Mouse (Mus musculus): Measurements from ENCODE around the gene Myl7. TPM values are rescaled to one million over a fixed set of nuclear protein-coding genes. Genes with fewer than 3 reads are reported as not detected.

Gene Myl7
- polyA plus RNA-seq, 1 experiment from 2014 or later, result 673 TPM

GRCm38 (mm10) chr11:5908642-5909041 is 10.1 kb upstream of the Myl7 start:
- H3K27me3 ChIP-seq (ENCODE audit: control insufficient read depth, insufficient read depth, low read depth, low read length), result no peaks in the 10 kb centered on the region
- no peak overlapping the region for H3K27ac ChIP-seq (ENCODE audit: low read length)
- no peaks in the 10 kb centered on the region for H3K36me3 ChIP-seq (ENCODE audit: control insufficient read depth, insufficient read depth, low read length)
- WGBS, result 26% methylated on average over 4 of the region's 4 CpGs
- H3K4me1 ChIP-seq (replicated peaks; ENCODE audit: control insufficient read depth, insufficient read depth, low read length), result no peaks in the 10 kb centered on the region; the same call in 1 of the 2 replicates
- H3K4me3 ChIP-seq (ENCODE audit: low read length), result no peak overlapping the region
- no peak overlapping the region for H3K9ac ChIP-seq (ENCODE audit: low read length)
- no peak for ATAC-seq (ENCODE audit: low read depth)
- H3K4me2 ChIP-seq (ENCODE audit: low read depth, low read length), result no peak overlapping the region
- no peaks in the 10 kb centered on the region for H3K9me3 ChIP-seq (ENCODE audit: control insufficient read depth, low read length)

- peaks cover 2% of the 10 kb centered on the region for H3K4me1 ChIP-seq (replicated peaks; ENCODE audit: control insufficient read depth, insufficient read depth, low read length)
- H3K9ac ChIP-seq (ENCODE audit: low read length), result no peak overlapping the region
- no peak overlapping the region for H3K27ac ChIP-seq (ENCODE audit: low read length)
- H3K9me3 ChIP-seq (ENCODE audit: control insufficient read depth, low read length), result no peaks in the 10 kb centered on the region
- H3K36me3 ChIP-seq (ENCODE audit: control insufficient read depth, insufficient read depth, low read length), result no peaks in the 10 kb centered on the region
- H3K4me2 ChIP-seq (ENCODE audit: low read depth, low read length), result no peak overlapping the region
- H3K4me3 ChIP-seq (ENCODE audit: low read length), result no peak overlapping the region
- ATAC-seq (ENCODE audit: low read depth), result no peak
- no peaks in the 10 kb centered on the region; the same call in 1 of the 2 replicates for H3K27me3 ChIP-seq (ENCODE audit: control insufficient read depth, insufficient read depth, low read depth, low read length)
- WGBS, result 62% methylated on average over 5 of the region's 5 CpGs
Measured at GRCm38 (mm10) chr11:5907096-5907495, 8.5 kb upstream of the Myl7 start.

DNA sequence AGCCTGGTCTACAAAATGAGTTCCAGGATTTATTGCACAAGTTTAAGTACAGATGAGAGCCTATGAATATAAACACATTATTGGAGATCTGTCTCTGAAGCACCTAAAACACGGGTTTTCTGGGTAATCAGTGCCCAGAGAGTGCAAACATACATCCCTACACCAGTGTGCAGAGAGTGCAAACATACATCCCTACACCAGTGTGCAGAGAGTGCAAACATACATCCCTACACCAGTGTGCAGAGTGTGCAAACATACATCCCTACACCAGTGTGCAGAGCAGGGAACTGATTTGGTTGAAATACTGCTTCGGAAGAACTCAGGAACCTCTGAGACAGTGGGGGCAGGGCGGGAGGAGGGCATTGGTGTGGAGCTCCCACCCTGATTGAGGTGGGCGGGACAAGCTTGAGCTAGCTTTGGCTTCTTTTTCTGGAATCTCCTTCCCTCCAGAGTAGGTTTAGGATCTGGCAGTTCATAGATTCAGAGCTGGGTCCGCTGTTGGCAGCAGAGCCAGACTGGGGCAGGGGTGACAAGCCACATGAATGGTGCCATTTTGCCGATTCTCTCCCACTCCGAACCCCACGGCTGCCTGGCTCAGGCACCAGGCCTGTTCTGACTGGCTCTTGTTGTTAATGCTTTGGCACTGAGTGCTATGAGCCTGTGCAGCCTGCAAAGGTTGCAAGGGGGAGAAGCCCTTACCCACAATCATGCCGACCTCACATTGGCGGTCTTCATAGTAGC is 7.4 kb upstream of the Myl7 start:
- no peak overlapping the region for H3K4me2 ChIP-seq (ENCODE audit: low read depth, low read length)
- peaks cover 2% of the 10 kb centered on the region for H3K27me3 ChIP-seq (ENCODE audit: control insufficient read depth, insufficient read depth, low read depth, low read length)
- no peak overlapping the region for H3K9ac ChIP-seq (ENCODE audit: low read length)
- no peak for ATAC-seq (ENCODE audit: low read depth)
- WGBS, result 75% methylated on average over 10 of the region's 10 CpGs
- no peak overlapping the region for H3K27ac ChIP-seq (ENCODE audit: low read length)
- H3K36me3 ChIP-seq (ENCODE audit: control insufficient read depth, insufficient read depth, low read length), result no peaks in the 10 kb centered on the region
- H3K4me3 ChIP-seq (ENCODE audit: low read length), result no peak overlapping the region
- H3K4me1 ChIP-seq (replicated peaks; ENCODE audit: control insufficient read depth, insufficient read depth, low read length), result peaks cover 9% of the 10 kb centered on the region
- H3K9me3 ChIP-seq (ENCODE audit: control insufficient read depth, low read length), result no peaks in the 10 kb centered on the region

- Histone ChIP-seq H3K4me1 (replicated peaks; ENCODE audit: control insufficient read depth, insufficient read depth, low read length) (peaks cover 9% of the 10 kb centered on the region), H3K9ac (ENCODE audit: low read length) (no peak overlapping the region), H3K4me3 (ENCODE audit: low read length) (no peak overlapping the region), H3K9me3 (ENCODE audit: control insufficient read depth, low read length) (no peaks in the 10 kb centered on the region), H3K27ac (ENCODE audit: low read length) (no peak overlapping the region), H3K4me2 (ENCODE audit: low read depth, low read length) (no peak overlapping the region), H3K27me3 (ENCODE audit: control insufficient read depth, insufficient read depth, low read depth, low read length) (peaks cover 2% of the 10 kb centered on the region), H3K36me3 (ENCODE audit: control insufficient read depth, insufficient read depth, low read length) (no peaks in the 10 kb centered on the region)
- WGBS, result 86% methylated on average over 6 of the region's 6 CpGs
- no peak for ATAC-seq (ENCODE audit: low read depth)
Measured at GRCm38 (mm10) chr11:5904871-5905270, 6.3 kb upstream of the Myl7 start.

DNA sequence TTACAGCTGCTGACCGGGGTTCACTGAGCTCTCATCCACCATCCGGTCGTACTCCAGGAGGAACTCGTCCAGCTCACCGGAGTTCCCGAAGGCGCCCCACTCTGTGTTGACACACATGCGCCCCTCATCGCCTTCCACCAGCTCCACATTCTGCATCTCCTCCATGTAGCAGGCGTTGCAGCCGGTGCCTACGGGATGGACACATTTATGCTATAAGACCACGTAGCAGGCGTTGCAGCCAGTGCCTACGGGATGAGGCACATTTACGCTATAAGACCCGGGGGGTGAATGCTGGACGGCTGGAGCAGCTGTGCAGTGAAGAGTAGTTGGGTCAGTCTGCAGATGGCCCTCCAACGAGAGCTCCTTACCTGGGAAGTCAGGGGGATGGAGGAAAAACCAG is 5.8 kb upstream of the Myl7 start:
- Histone ChIP-seq H3K27ac (ENCODE audit: low read length) (no peak overlapping the region), H3K4me1 (replicated peaks; ENCODE audit: control insufficient read depth, insufficient read depth, low read length) (peaks cover 9% of the 10 kb centered on the region), H3K36me3 (ENCODE audit: control insufficient read depth, insufficient read depth, low read length) (no peaks in the 10 kb centered on the region), H3K4me2 (ENCODE audit: low read depth, low read length) (no peak overlapping the region), H3K9me3 (ENCODE audit: control insufficient read depth, low read length) (no peaks in the 10 kb centered on the region), H3K9ac (ENCODE audit: low read length) (no peak overlapping the region), H3K4me3 (ENCODE audit: low read length) (no peak overlapping the region), H3K27me3 (ENCODE audit: control insufficient read depth, insufficient read depth, low read depth, low read length) (peaks cover 2% of the 10 kb centered on the region)
- no peak for ATAC-seq (ENCODE audit: low read depth)
- WGBS, result 64% methylated on average over 19 of the region's 19 CpGs

GRCm38 (mm10) chr11:5903844-5904243 is 5.3 kb upstream of the Myl7 start:
- Histone ChIP-seq H3K4me1 (replicated peaks; ENCODE audit: control insufficient read depth, insufficient read depth, low read length) (peaks cover 9% of the 10 kb centered on the region), H3K9ac (ENCODE audit: low read length) (no peak overlapping the region), H3K36me3 (ENCODE audit: control insufficient read depth, insufficient read depth, low read length) (no peaks in the 10 kb centered on the region), H3K27ac (ENCODE audit: low read length) (no peak overlapping the region), H3K27me3 (ENCODE audit: control insufficient read depth, insufficient read depth, low read depth, low read length) (peaks cover 2% of the 10 kb centered on the region), H3K4me3 (ENCODE audit: low read length) (no peak overlapping the region), H3K4me2 (ENCODE audit: low read depth, low read length) (no peak overlapping the region), H3K9me3 (ENCODE audit: control insufficient read depth, low read length) (no peaks in the 10 kb centered on the region)
- WGBS, result 74% methylated on average over 2 of the region's 2 CpGs
- no peak for ATAC-seq (ENCODE audit: low read depth)

- Histone ChIP-seq H3K9ac (ENCODE audit: low read length) (peak overlapping the region; percentile 62), H3K4me2 (ENCODE audit: low read depth, low read length) (peak overlapping the region; percentile 76), H3K4me3 (ENCODE audit: low read length) (peak overlapping the region; percentile 49), H3K27me3 (ENCODE audit: control insufficient read depth, insufficient read depth, low read depth, low read length) (peaks cover 2% of the 10 kb centered on the region), H3K9me3 (ENCODE audit: control insufficient read depth, low read length) (no peaks in the 10 kb centered on the region), H3K4me1 (replicated peaks; ENCODE audit: control insufficient read depth, insufficient read depth, low read length) (peaks cover 17% of the 10 kb centered on the region), H3K36me3 (ENCODE audit: control insufficient read depth, insufficient read depth, low read length) (no peaks in the 10 kb centered on the region), H3K27ac (ENCODE audit: low read length) (no peak overlapping the region)
- 24% methylated on average over 6 of the region's 6 CpGs for WGBS
- peak; percentile 31; the same call in 1 of the 2 replicates for ATAC-seq (ENCODE audit: low read depth)
Measured at GRCm38 (mm10) chr11:5902390-5902789, 3.8 kb upstream of the Myl7 start.

- 2% methylated on average over 32 of the region's 32 CpGs for WGBS
- H3K27me3 ChIP-seq (ENCODE audit: control insufficient read depth, insufficient read depth, low read depth, low read length), result peaks cover 2% of the 10 kb centered on the region
- ATAC-seq (ENCODE audit: low read depth), result peak; percentile 71
- H3K9ac ChIP-seq (ENCODE audit: low read length), result peak overlapping the region; percentile 62
- H3K36me3 ChIP-seq (ENCODE audit: control insufficient read depth, insufficient read depth, low read length), result no peaks in the 10 kb centered on the region
- H3K4me1 ChIP-seq (replicated peaks; ENCODE audit: control insufficient read depth, insufficient read depth, low read length), result peaks cover 17% of the 10 kb centered on the region
- H3K9me3 ChIP-seq (ENCODE audit: control insufficient read depth, low read length), result no peaks in the 10 kb centered on the region
- no peak overlapping the region for H3K27ac ChIP-seq (ENCODE audit: low read length)
- H3K4me3 ChIP-seq (ENCODE audit: low read length), result peak overlapping the region; percentile 49
- peak overlapping the region; percentile 76 for H3K4me2 ChIP-seq (ENCODE audit: low read depth, low read length)
Measured at GRCm38 (mm10) chr11:5901950-5902349, 3.4 kb upstream of the Myl7 start.

DNA sequence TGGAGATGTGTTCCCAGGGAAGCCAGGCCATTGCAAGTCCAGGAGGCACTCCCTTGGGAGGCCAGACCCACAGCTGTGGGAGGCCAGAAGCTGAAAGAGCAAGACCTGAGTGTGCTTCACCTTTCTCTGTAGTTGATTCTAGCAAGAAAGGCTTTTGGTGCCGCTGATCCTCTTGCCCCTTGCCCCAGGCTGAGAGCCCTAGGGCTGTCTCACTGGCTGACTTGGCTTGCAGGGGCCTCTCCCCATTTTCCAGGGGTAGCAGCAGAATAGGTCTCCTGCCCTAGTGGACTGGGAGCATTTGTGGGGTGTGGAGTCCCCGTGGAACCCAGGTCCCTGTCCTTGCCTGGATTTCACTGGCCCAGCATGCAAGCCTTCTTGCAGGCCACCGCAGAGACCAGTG is 2.7 kb upstream of the Myl7 start:
- Histone ChIP-seq H3K4me3 (ENCODE audit: low read length) (peak overlapping the region; percentile 49; the same call in 1 of the 2 replicates), H3K4me2 (ENCODE audit: low read depth, low read length) (peak overlapping the region; percentile 76), H3K27me3 (ENCODE audit: control insufficient read depth, insufficient read depth, low read depth, low read length) (peaks cover 2% of the 10 kb centered on the region), H3K36me3 (ENCODE audit: control insufficient read depth, insufficient read depth, low read length) (no peaks in the 10 kb centered on the region), H3K9me3 (ENCODE audit: control insufficient read depth, low read length) (no peaks in the 10 kb centered on the region), H3K27ac (ENCODE audit: low read length) (no peak overlapping the region), H3K4me1 (replicated peaks; ENCODE audit: control insufficient read depth, insufficient read depth, low read length) (peaks cover 17% of the 10 kb centered on the region), H3K9ac (ENCODE audit: low read length) (peak overlapping the region; percentile 62)
- no peak for ATAC-seq (ENCODE audit: low read depth)
- 27% methylated on average over 3 of the region's 3 CpGs for WGBS
